Mouse (Mus musculus) liver, embryonic 11.5 days (tissue): Measurements from ENCODE around the gene Pum2. TPM values are rescaled to one million over a fixed set of nuclear protein-coding genes. Genes with fewer than 3 reads are reported as not detected.

Experiments used
- ATAC-seq: fragments of 200-750 bp; cut with Nextera tagmentation; replicated peaks from 2 replicates; pipeline ENCODE4 v1.8.0; 2017; ENCODE audit warnings: moderate number of reproducible peaks, mild to moderate bottlenecking, moderate TSS enrichment, moderate library complexity; ENCODE audit not compliant: low FRiP score
- DNase-seq: peaks from one replicate; pipeline ENCODE4 v3.0.0-alpha.2; 2017; ENCODE audit warnings: low spot score
- H3K27ac ChIP-seq: fragments of 300-500 bp; sonication (generic); 2 replicates; pipeline ENCODE4 v1.5.1; 2014; ENCODE audit warnings: mild to moderate bottlenecking, low read depth, low read length, control low read depth
- H3K27me3 ChIP-seq: fragments of 300-500 bp; sonication (generic); replicated peaks from 2 replicates; pipeline ENCODE4 v1.6.1; 2014; ENCODE audit warnings: low read length, mixed read lengths; ENCODE audit not compliant: control insufficient read depth, insufficient read depth
- H3K36me3 ChIP-seq: fragments of 300-500 bp; sonication (generic); 2 replicates; pipeline ENCODE4 v1.6.1; 2014; ENCODE audit warnings: mild to moderate bottlenecking, low read length, moderate library complexity, mixed read lengths; ENCODE audit not compliant: control insufficient read depth, insufficient read depth
- H3K4me1 ChIP-seq: fragments of 300-500 bp; sonication (generic); replicated peaks from 2 replicates; pipeline ENCODE4 v1.6.1; 2014; ENCODE audit warnings: low read length, mixed read lengths; ENCODE audit not compliant: control insufficient read depth, insufficient read depth
- H3K4me2 ChIP-seq: fragments of 300-500 bp; sonication (generic); 2 replicates; pipeline ENCODE4 v1.6.1; 2014; ENCODE audit warnings: mild to moderate bottlenecking, control low read depth, moderate library complexity
- H3K4me3 ChIP-seq: fragments of 300-500 bp; sonication (generic); 2 replicates; pipeline ENCODE4 v1.5.1; 2014; ENCODE audit warnings: low read depth, low read length, control low read depth
- H3K9ac ChIP-seq: fragments of 300-500 bp; sonication (generic); 2 replicates; pipeline ENCODE4 v1.6.1; 2014; ENCODE audit warnings: low read depth, low read length, control low read depth
- H3K9me3 ChIP-seq: fragments of 300-500 bp; sonication (generic); 2 replicates; pipeline ENCODE4 v1.6.1; 2016; ENCODE audit warnings: low read length, inconsistent platforms, mixed read lengths; ENCODE audit not compliant: control insufficient read depth
- WGBS: fragments of 180-500 bp; shearing (Covaris S2); extraction: QIAGEN DNeasy Blood & Tissue Kit; methylation state at CpG from one replicate; pipeline ENCODE4 v1.1.7; 2014; 5-methylcytosine and 5-hydroxymethylcytosine counted together
- polyA plus RNA-seq: library from polyadenylated mRNA; unstranded; fragments of >200 nt; fragmentation: Nextera tagmentation; extraction: Ambion mirVana; gene quantifications from 2 replicates; pipeline ENCODE4 v1.2.1, GENCODE M21; 2014

Pum2 gene
- polyA plus RNA-seq, 1 experiment from 2014 or later, result 47.3 TPM

- no peak for ATAC-seq
- H3K4me2 ChIP-seq, result no peak overlapping the region
- no peaks in the 10 kb centered on the region for H3K27me3 ChIP-seq
- H3K36me3 ChIP-seq, result peaks cover 9% of the 10 kb centered on the region; the same call in 1 of the 2 replicates
- H3K4me1 ChIP-seq, result no peaks in the 10 kb centered on the region
- no peak overlapping the region for H3K27ac ChIP-seq
- DNase-seq, result no peak
- no peaks in the 10 kb centered on the region for H3K9me3 ChIP-seq
- H3K4me3 ChIP-seq, result no peak overlapping the region
- no peak overlapping the region for H3K9ac ChIP-seq
- 80% methylated on average over 2 of the region's 2 CpGs for WGBS
Measured at GRCm38 (mm10) chr12:8708876-8709275, 34.9 kb downstream of the Pum2 start.

DNA sequence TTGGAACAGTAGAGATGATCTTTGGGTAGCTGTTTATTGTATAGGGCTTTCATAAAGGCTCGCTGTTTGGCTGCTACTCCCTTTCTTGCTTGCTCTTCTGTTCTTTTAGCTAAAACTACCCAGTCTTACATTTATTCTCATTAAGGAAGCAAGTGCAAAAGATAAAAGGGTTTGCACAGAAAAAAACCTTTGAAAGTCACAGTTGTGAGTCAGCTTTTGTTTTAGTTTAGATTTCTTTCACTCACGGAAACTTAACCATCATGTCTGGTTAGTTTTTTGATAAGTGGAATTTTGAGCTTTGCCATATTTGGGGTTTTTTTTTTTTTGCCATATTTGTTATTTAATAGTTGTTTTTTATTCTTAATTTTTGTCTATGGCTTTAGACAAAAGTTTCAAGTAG lies 38.7 kb downstream of the Pum2 start:
- Histone ChIP-seq H3K4me3 (no peak overlapping the region), H3K4me1 (no peaks in the 10 kb centered on the region), H3K36me3 (peaks cover 11% of the 10 kb centered on the region; the same call in 1 of the 2 replicates), H3K27ac (no peak overlapping the region), H3K27me3 (no peaks in the 10 kb centered on the region), H3K4me2 (no peak overlapping the region), H3K9ac (no peak overlapping the region), H3K9me3 (no peaks in the 10 kb centered on the region)
- WGBS, result 92% methylated on average over 2 of the region's 2 CpGs
- ATAC-seq (no peak), DNase-seq (no peak)

DNA sequence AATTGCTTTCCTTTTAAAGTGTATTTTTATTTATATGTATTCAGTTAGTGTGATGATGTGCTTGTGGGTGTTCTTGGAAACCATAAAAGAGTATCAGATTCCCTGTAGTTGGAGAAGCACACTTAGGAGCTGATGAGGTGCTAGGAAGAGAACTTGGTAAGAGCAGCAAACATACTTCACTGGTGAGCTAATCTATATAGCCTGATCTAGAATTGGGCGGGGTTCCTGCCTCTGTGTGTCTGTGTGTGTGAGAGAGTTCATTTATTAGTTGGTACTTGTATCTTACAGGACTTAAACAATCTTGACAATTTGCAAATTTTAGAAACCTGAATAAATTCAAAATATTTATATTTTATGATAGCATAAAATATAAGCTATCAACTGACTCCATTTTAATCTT lies 42.2 kb downstream of the Pum2 start:
- no peaks in the 10 kb centered on the region for H3K27me3 ChIP-seq
- H3K4me3 ChIP-seq, result no peak overlapping the region
- 73% methylated on average over 1 of the region's 1 CpGs for WGBS
- peaks cover 8% of the 10 kb centered on the region; the same call in 1 of the 2 replicates for H3K36me3 ChIP-seq
- H3K4me1 ChIP-seq, result no peaks in the 10 kb centered on the region
- ATAC-seq (0 out of 2 replicates have a peak, but pooled peaks have one; percentile 62), DNase-seq (no peak)
- H3K4me2 ChIP-seq, result no peak overlapping the region
- no peak overlapping the region for H3K27ac ChIP-seq
- H3K9ac ChIP-seq, result no peak overlapping the region
- H3K9me3 ChIP-seq, result no peaks in the 10 kb centered on the region

DNA sequence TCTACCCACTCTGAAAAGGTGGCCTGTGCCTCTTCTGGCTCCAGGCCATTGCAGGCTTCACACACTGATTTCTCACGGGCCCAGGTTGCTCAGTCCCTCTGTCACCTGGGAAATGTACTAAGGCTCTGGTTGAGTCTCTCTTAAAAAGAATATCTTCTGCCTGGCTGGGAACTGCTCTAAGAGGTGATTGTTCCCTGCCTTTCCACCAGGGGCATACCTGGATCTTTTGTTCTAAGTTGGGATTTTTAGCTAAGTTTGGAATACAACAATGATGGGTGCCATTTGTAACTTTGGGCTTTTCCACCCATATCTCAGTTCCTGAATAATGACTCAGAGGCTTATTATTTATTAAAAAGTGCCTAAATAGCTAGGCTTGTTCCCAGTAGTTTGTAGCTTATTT lies 53.0 kb downstream of the Pum2 start:
- ATAC-seq (no peak), DNase-seq (no peak)
- Histone ChIP-seq H3K4me1 (no peaks in the 10 kb centered on the region), H3K36me3 (peaks cover 18% of the 10 kb centered on the region), H3K9me3 (no peaks in the 10 kb centered on the region), H3K9ac (no peak overlapping the region), H3K4me2 (no peak overlapping the region), H3K4me3 (no peak overlapping the region), H3K27me3 (no peaks in the 10 kb centered on the region), H3K27ac (0 out of 2 replicates have a peak overlapping the region, but pooled peaks have one; percentile 8)
- WGBS, result 81% methylated on average over 1 of the region's 1 CpGs

DNA sequence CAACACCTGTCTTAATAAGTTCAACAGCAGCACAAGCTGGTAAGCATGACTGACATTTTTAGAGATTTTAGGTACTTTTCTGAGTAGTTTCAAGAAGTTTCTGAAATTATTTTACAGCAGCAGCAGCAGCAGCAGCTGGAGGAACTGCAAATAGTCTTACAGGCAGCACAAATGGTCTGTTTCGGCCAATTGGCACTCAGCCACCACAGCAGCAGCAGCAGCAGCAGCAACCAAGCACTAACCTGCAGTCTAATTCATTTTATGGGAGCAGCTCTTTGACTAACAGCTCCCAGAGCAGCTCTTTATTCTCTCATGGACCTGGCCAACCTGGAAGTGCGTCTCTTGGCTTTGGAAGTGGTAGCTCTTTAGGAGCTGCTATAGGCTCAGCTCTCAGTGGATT lies 54.8 kb downstream of the Pum2 start:
- ATAC-seq (no peak), DNase-seq (no peak)
- Histone ChIP-seq H3K4me1 (no peaks in the 10 kb centered on the region), H3K4me2 (no peak overlapping the region), H3K9me3 (no peaks in the 10 kb centered on the region), H3K4me3 (no peak overlapping the region), H3K27ac (no peak overlapping the region), H3K27me3 (no peaks in the 10 kb centered on the region), H3K9ac (no peak overlapping the region), H3K36me3 (peaks cover 15% of the 10 kb centered on the region)
- WGBS, result 92% methylated on average over 2 of the region's 2 CpGs

DNA sequence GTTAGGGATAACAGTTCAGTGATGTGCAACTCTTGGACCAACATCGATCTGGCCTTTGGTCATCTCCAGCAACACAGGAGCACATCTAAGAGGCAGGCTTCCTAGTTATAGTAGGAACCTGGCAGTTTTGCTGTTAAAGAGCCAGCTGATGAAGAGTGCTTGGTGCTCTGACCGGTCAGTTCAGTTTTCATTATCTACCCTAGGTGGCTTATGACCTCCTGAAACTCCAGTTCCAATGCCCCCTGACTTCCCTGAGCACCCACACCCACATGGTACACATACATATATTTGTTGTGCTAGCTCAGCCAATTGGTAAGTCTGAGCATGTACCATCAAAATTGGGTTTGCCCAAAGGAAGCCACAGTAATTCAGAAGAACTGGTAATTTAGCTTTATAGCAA lies 79.7 kb downstream of the Pum2 start:
- no peak overlapping the region for H3K9ac ChIP-seq
- no peak for ATAC-seq
- H3K27me3 ChIP-seq, result no peaks in the 10 kb centered on the region
- H3K27ac ChIP-seq, result no peak overlapping the region
- peaks cover 11% of the 10 kb centered on the region; the same call in 1 of the 2 replicates for H3K36me3 ChIP-seq
- H3K4me2 ChIP-seq, result no peak overlapping the region
- H3K4me1 ChIP-seq, result no peaks in the 10 kb centered on the region
- no peak overlapping the region for H3K4me3 ChIP-seq
- DNase-seq, result no peak
- H3K9me3 ChIP-seq, result no peaks in the 10 kb centered on the region
- 95% methylated on average over 2 of the region's 2 CpGs for WGBS

DNA sequence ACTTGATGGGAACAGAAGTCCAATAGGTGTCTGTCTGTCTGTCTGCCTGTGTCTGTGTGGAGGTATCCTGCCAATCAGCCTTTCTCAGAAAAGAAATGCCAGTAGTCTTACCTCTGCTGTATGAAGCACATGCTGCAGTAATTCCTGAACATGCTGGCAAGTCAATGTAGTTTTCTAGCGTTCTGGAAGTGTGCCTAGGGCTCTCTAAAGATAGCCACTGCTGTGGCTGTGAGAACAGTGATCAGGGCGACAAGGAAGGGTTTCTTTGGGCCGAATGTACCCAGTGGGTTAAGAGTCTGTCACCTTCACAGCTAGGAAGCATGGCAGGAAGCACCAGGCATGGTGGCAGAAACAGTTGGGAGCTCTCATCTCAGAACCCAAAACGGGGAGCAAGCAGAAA lies 80.2 kb downstream of the Pum2 start:
- Histone ChIP-seq H3K9me3 (no peaks in the 10 kb centered on the region), H3K4me2 (no peak overlapping the region), H3K27me3 (no peaks in the 10 kb centered on the region), H3K9ac (no peak overlapping the region), H3K36me3 (peaks cover 7% of the 10 kb centered on the region; the same call in 1 of the 2 replicates), H3K4me3 (no peak overlapping the region), H3K27ac (no peak overlapping the region), H3K4me1 (no peaks in the 10 kb centered on the region)
- ATAC-seq, result no peak
- WGBS, result 79% methylated on average over 4 of the region's 4 CpGs
- DNase-seq, result no peak

- DNase-seq, result no peak
- no peak for ATAC-seq
- Histone ChIP-seq H3K36me3 (peaks cover 5% of the 10 kb centered on the region; the same call in 1 of the 2 replicates), H3K9me3 (no peaks in the 10 kb centered on the region), H3K4me1 (no peaks in the 10 kb centered on the region), H3K27ac (no peak overlapping the region), H3K4me3 (no peak overlapping the region), H3K4me2 (no peak overlapping the region), H3K9ac (no peak overlapping the region), H3K27me3 (no peaks in the 10 kb centered on the region)
- 96% methylated on average over 3 of the region's 3 CpGs for WGBS
Measured at GRCm38 (mm10) chr12:8758029-8758428, 84.1 kb downstream of the Pum2 start.

DNA sequence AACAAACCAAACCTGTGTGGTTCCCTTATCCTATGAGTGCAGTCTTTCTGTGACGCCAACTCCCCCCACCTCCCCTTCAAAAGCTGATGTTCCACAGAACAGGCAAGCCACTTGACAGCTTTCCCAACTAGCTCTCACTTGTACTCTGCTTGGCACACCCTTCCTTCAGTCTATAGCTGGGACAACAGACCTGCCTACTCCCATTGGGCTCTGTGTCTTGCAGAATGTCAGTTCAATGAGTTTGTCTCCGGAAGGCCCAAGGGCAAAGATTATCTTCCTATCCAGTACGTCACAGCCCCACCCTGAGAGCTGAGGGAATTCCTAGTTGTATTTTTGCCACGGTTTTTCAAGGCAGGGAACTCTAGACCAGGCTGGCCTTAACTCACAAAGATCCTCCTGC lies 85.2 kb downstream of the Pum2 start:
- Histone ChIP-seq H3K4me2 (no peak overlapping the region), H3K27me3 (no peaks in the 10 kb centered on the region), H3K27ac (no peak overlapping the region), H3K4me1 (no peaks in the 10 kb centered on the region), H3K36me3 (peaks cover 5% of the 10 kb centered on the region; the same call in 1 of the 2 replicates), H3K9me3 (no peaks in the 10 kb centered on the region), H3K9ac (no peak overlapping the region), H3K4me3 (no peak overlapping the region)
- ATAC-seq (no peak), DNase-seq (no peak)
- WGBS, result 61% methylated on average over 4 of the region's 4 CpGs
